Mouse (Mus musculus): ENCODE data around the gene Ajuba.

DNA sequence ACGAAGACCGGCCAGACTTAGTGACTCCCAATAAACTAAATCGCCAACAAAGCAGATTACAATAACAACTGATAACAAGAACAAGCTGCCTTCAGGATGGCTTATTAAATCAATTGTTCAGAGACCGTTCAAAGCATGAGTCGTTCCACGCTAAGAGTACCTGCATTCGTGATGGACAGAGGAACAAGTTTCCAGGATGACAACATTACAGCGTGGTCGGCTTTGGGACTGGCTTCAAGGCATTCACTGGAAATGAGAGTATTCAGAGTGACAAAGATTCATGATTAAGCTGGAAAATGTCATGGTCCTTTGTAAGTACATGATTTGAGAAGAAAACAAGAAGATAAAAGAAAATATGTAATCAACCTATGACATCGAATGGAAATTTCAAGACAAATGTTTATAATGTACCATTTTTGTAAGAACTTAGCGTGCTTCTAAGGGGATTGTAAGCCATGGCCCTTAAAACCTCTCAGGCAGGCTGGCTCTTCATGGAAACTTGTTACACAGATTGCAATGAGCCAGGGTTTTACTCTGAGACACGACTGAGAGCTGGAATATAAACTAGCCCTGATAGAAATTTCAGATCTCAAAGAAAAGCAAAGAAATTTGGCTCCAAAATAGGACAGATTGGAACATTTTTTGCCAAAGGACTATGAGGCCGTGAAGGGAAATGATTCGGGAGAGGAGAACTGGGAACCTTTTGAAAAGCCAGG, 16.7 kb downstream of the Ajuba start:
- TF ChIP-seq CTCF (IDR thresholded peaks at IDR 0.05; ENCODE audit: low read depth, low read length), result no peak
- no peak for TF ChIP-seq GATA1 (IDR thresholded peaks at IDR 0.05; ENCODE audit: borderline replicate concordance, low read length)
- no peak for TF ChIP-seq TAL1 (conservative IDR thresholded peaks at IDR 0.05; ENCODE audit: low read depth, low read length)
